Mouse (Mus musculus): ENCODE data around the gene Rictor. TPM values are rescaled to one million over a fixed set of nuclear protein-coding genes. Genes with fewer than 3 reads are reported as not detected.

Gene Rictor
- polyA plus RNA-seq, 1 experiment from 2014 or later: 57.1 TPM

- ATAC-seq: peak; percentile 87
- Histone ChIP-seq H3K4me2 (ENCODE audit: low read length) (peak overlapping the region; percentile 81), H3K9ac (ENCODE audit: low read depth, low read length) (peak overlapping the region; percentile 96), H3K27me3 (ENCODE audit: control insufficient read depth, insufficient read depth, low read depth, low read length) (no peaks in the 10 kb centered on the region), H3K4me3 (ENCODE audit: low read depth, low read length) (peak overlapping the region; percentile 96), H3K4me1 (ENCODE audit: control insufficient read depth, insufficient read depth, low read length) (peaks cover 37% of the 10 kb centered on the region), H3K9me3 (replicated peaks; ENCODE audit: control insufficient read depth, low read length, poor library complexity, severe bottlenecking) (no peaks in the 10 kb centered on the region), H3K27ac (ENCODE audit: low read length) (peak overlapping the region; percentile 95), H3K36me3 (ENCODE audit: control insufficient read depth, insufficient read depth, low read length) (no peaks in the 10 kb centered on the region)
- 1% methylated on average over 43 of the region's 89 CpGs for WGBS
Measured at GRCm38 (mm10) chr15:6708526-6709441, 605 bp downstream of the Rictor start.

GRCm38 (mm10) chr15:6709618-6710017 is 1.4 kb downstream of the Rictor start:
- Histone ChIP-seq H3K9ac (ENCODE audit: low read depth, low read length) (peak overlapping the region; percentile 96), H3K9me3 (replicated peaks; ENCODE audit: control insufficient read depth, low read length, poor library complexity, severe bottlenecking) (no peaks in the 10 kb centered on the region), H3K36me3 (ENCODE audit: control insufficient read depth, insufficient read depth, low read length) (no peaks in the 10 kb centered on the region), H3K4me2 (ENCODE audit: low read length) (peak overlapping the region; percentile 81), H3K4me3 (ENCODE audit: low read depth, low read length) (peak overlapping the region; percentile 96), H3K27ac (ENCODE audit: low read length) (no peak overlapping the region), H3K27me3 (ENCODE audit: control insufficient read depth, insufficient read depth, low read depth, low read length) (no peaks in the 10 kb centered on the region), H3K4me1 (ENCODE audit: control insufficient read depth, insufficient read depth, low read length) (peaks cover 41% of the 10 kb centered on the region)
- WGBS: 15% methylated on average over 8 of the region's 8 CpGs
- ATAC-seq: no peak

GRCm38 (mm10) chr15:6710341-6710740 is 2.2 kb downstream of the Rictor start:
- H3K9ac ChIP-seq (ENCODE audit: low read depth, low read length): no peak overlapping the region
- H3K4me3 ChIP-seq (ENCODE audit: low read depth, low read length): no peak overlapping the region
- no peaks in the 10 kb centered on the region for H3K36me3 ChIP-seq (ENCODE audit: control insufficient read depth, insufficient read depth, low read length)
- H3K4me1 ChIP-seq (ENCODE audit: control insufficient read depth, insufficient read depth, low read length): peaks cover 45% of the 10 kb centered on the region
- ATAC-seq: no peak
- H3K27ac ChIP-seq (ENCODE audit: low read length): no peak overlapping the region
- no peaks in the 10 kb centered on the region for H3K9me3 ChIP-seq (replicated peaks; ENCODE audit: control insufficient read depth, low read length, poor library complexity, severe bottlenecking)
- H3K4me2 ChIP-seq (ENCODE audit: low read length): peak overlapping the region; percentile 81
- WGBS: 79% methylated on average over 7 of the region's 7 CpGs
- H3K27me3 ChIP-seq (ENCODE audit: control insufficient read depth, insufficient read depth, low read depth, low read length): no peaks in the 10 kb centered on the region

- Histone ChIP-seq H3K9me3 (replicated peaks; ENCODE audit: control insufficient read depth, low read length, poor library complexity, severe bottlenecking) (no peaks in the 10 kb centered on the region), H3K27me3 (ENCODE audit: control insufficient read depth, insufficient read depth, low read depth, low read length) (no peaks in the 10 kb centered on the region), H3K27ac (ENCODE audit: low read length) (no peak overlapping the region), H3K36me3 (ENCODE audit: control insufficient read depth, insufficient read depth, low read length) (no peaks in the 10 kb centered on the region), H3K4me2 (ENCODE audit: low read length) (no peak overlapping the region), H3K4me1 (ENCODE audit: control insufficient read depth, insufficient read depth, low read length) (peaks cover 45% of the 10 kb centered on the region), H3K9ac (ENCODE audit: low read depth, low read length) (no peak overlapping the region), H3K4me3 (ENCODE audit: low read depth, low read length) (no peak overlapping the region)
- ATAC-seq: no peak
- 86% methylated on average over 7 of the region's 7 CpGs for WGBS
Measured at GRCm38 (mm10) chr15:6711226-6711625, 3.0 kb downstream of the Rictor start.

- Histone ChIP-seq H3K9me3 (replicated peaks; ENCODE audit: control insufficient read depth, low read length, poor library complexity, severe bottlenecking) (no peaks in the 10 kb centered on the region), H3K9ac (ENCODE audit: low read depth, low read length) (no peak overlapping the region), H3K27ac (ENCODE audit: low read length) (no peak overlapping the region), H3K4me2 (ENCODE audit: low read length) (no peak overlapping the region), H3K36me3 (ENCODE audit: control insufficient read depth, insufficient read depth, low read length) (no peaks in the 10 kb centered on the region), H3K27me3 (ENCODE audit: control insufficient read depth, insufficient read depth, low read depth, low read length) (no peaks in the 10 kb centered on the region), H3K4me3 (ENCODE audit: low read depth, low read length) (no peak overlapping the region), H3K4me1 (ENCODE audit: control insufficient read depth, insufficient read depth, low read length) (peaks cover 39% of the 10 kb centered on the region)
- ATAC-seq: no peak
- 65% methylated on average over 7 of the region's 7 CpGs for WGBS
Measured at GRCm38 (mm10) chr15:6714819-6715218, 6.6 kb downstream of the Rictor start.

GRCm38 (mm10) chr15:6715237-6715636 is 7.1 kb downstream of the Rictor start:
- WGBS: 77% methylated on average over 6 of the region's 6 CpGs
- H3K9me3 ChIP-seq (replicated peaks; ENCODE audit: control insufficient read depth, low read length, poor library complexity, severe bottlenecking): no peaks in the 10 kb centered on the region
- peaks cover 35% of the 10 kb centered on the region for H3K4me1 ChIP-seq (ENCODE audit: control insufficient read depth, insufficient read depth, low read length)
- H3K36me3 ChIP-seq (ENCODE audit: control insufficient read depth, insufficient read depth, low read length): no peaks in the 10 kb centered on the region
- no peak overlapping the region for H3K27ac ChIP-seq (ENCODE audit: low read length)
- no peak overlapping the region for H3K4me3 ChIP-seq (ENCODE audit: low read depth, low read length)
- H3K9ac ChIP-seq (ENCODE audit: low read depth, low read length): no peak overlapping the region
- H3K4me2 ChIP-seq (ENCODE audit: low read length): no peak overlapping the region
- no peak for ATAC-seq
- no peaks in the 10 kb centered on the region for H3K27me3 ChIP-seq (ENCODE audit: control insufficient read depth, insufficient read depth, low read depth, low read length)

- no peak overlapping the region for H3K4me3 ChIP-seq (ENCODE audit: low read depth, low read length)
- H3K9ac ChIP-seq (ENCODE audit: low read depth, low read length): no peak overlapping the region
- WGBS: 85% methylated on average over 2 of the region's 2 CpGs
- no peaks in the 10 kb centered on the region for H3K36me3 ChIP-seq (ENCODE audit: control insufficient read depth, insufficient read depth, low read length)
- H3K27me3 ChIP-seq (ENCODE audit: control insufficient read depth, insufficient read depth, low read depth, low read length): no peaks in the 10 kb centered on the region
- no peak for ATAC-seq
- H3K4me2 ChIP-seq (ENCODE audit: low read length): no peak overlapping the region
- no peaks in the 10 kb centered on the region for H3K9me3 ChIP-seq (replicated peaks; ENCODE audit: control insufficient read depth, low read length, poor library complexity, severe bottlenecking)
- no peak overlapping the region for H3K27ac ChIP-seq (ENCODE audit: low read length)
- peaks cover 6% of the 10 kb centered on the region for H3K4me1 ChIP-seq (ENCODE audit: control insufficient read depth, insufficient read depth, low read length)
Measured at GRCm38 (mm10) chr15:6721385-6721784, 13.2 kb downstream of the Rictor start.

GRCm38 (mm10) chr15:6721802-6722201 is 13.6 kb downstream of the Rictor start:
- 86% methylated on average over 4 of the region's 4 CpGs for WGBS
- Histone ChIP-seq H3K9ac (ENCODE audit: low read depth, low read length) (no peak overlapping the region), H3K36me3 (ENCODE audit: control insufficient read depth, insufficient read depth, low read length) (no peaks in the 10 kb centered on the region), H3K4me3 (ENCODE audit: low read depth, low read length) (no peak overlapping the region), H3K4me1 (ENCODE audit: control insufficient read depth, insufficient read depth, low read length) (peaks cover 6% of the 10 kb centered on the region), H3K4me2 (ENCODE audit: low read length) (no peak overlapping the region), H3K27me3 (ENCODE audit: control insufficient read depth, insufficient read depth, low read depth, low read length) (no peaks in the 10 kb centered on the region), H3K9me3 (replicated peaks; ENCODE audit: control insufficient read depth, low read length, poor library complexity, severe bottlenecking) (no peaks in the 10 kb centered on the region), H3K27ac (ENCODE audit: low read length) (no peak overlapping the region)
- ATAC-seq: 0 out of 2 replicates have a peak, but pooled peaks have one; percentile 21

GRCm38 (mm10) chr15:6722405-6723176 is 14.4 kb downstream of the Rictor start:
- H3K9ac ChIP-seq (ENCODE audit: low read depth, low read length): no peak overlapping the region
- no peaks in the 10 kb centered on the region for H3K27me3 ChIP-seq (ENCODE audit: control insufficient read depth, insufficient read depth, low read depth, low read length)
- no peaks in the 10 kb centered on the region for H3K36me3 ChIP-seq (ENCODE audit: control insufficient read depth, insufficient read depth, low read length)
- ATAC-seq: peak; percentile 29; the same call in 1 of the 2 replicates
- H3K4me1 ChIP-seq (ENCODE audit: control insufficient read depth, insufficient read depth, low read length): peaks cover 6% of the 10 kb centered on the region
- no peak overlapping the region for H3K4me3 ChIP-seq (ENCODE audit: low read depth, low read length)
- 90% methylated on average over 11 of the region's 11 CpGs for WGBS
- no peak overlapping the region for H3K4me2 ChIP-seq (ENCODE audit: low read length)
- no peaks in the 10 kb centered on the region for H3K9me3 ChIP-seq (replicated peaks; ENCODE audit: control insufficient read depth, low read length, poor library complexity, severe bottlenecking)
- H3K27ac ChIP-seq (ENCODE audit: low read length): no peak overlapping the region

Data from midbrain, embryonic 16.5 days (tissue).